Mouse (Mus musculus): ENCODE measurements around the gene Ttc7. TPM values are rescaled to one million over a fixed set of nuclear protein-coding genes. Genes with fewer than 3 reads are reported as not detected.

Ttc7 gene
- polyA plus RNA-seq, 1 experiment from 2014 or later: 5.1 TPM

GRCm38 (mm10) chr17:87306746-87307145 lies 24.1 kb downstream of the Ttc7 start:
- no peaks in the 10 kb centered on the region for H3K9me3 ChIP-seq
- no peaks in the 10 kb centered on the region for H3K27me3 ChIP-seq (replicated peaks)
- H3K9ac ChIP-seq: no peak overlapping the region
- no peak overlapping the region for H3K4me3 ChIP-seq
- no peak overlapping the region for H3K4me2 ChIP-seq (replicated peaks)
- no peaks in the 10 kb centered on the region for H3K4me1 ChIP-seq
- no peak overlapping the region for H3K27ac ChIP-seq
- H3K36me3 ChIP-seq: no peaks in the 10 kb centered on the region
- no peak for ATAC-seq (ENCODE audit: low FRiP score, low read depth)
- 85% methylated on average over 8 of the region's 8 CpGs for WGBS

- no peak for ATAC-seq (ENCODE audit: low FRiP score, low read depth)
- H3K27me3 ChIP-seq (replicated peaks): no peaks in the 10 kb centered on the region
- peaks cover 3% of the 10 kb centered on the region; the same call in 1 of the 2 replicates for H3K4me1 ChIP-seq
- no peaks in the 10 kb centered on the region for H3K36me3 ChIP-seq
- H3K4me3 ChIP-seq: no peak overlapping the region
- no peak overlapping the region for H3K9ac ChIP-seq
- H3K27ac ChIP-seq: no peak overlapping the region
- WGBS: 81% methylated on average over 12 of the region's 12 CpGs
- no peaks in the 10 kb centered on the region for H3K9me3 ChIP-seq
- H3K4me2 ChIP-seq (replicated peaks): no peak overlapping the region
These were observed 26.5 kb downstream of the Ttc7 start for GRCm38 (mm10) chr17:87309073-87309788.

DNA sequence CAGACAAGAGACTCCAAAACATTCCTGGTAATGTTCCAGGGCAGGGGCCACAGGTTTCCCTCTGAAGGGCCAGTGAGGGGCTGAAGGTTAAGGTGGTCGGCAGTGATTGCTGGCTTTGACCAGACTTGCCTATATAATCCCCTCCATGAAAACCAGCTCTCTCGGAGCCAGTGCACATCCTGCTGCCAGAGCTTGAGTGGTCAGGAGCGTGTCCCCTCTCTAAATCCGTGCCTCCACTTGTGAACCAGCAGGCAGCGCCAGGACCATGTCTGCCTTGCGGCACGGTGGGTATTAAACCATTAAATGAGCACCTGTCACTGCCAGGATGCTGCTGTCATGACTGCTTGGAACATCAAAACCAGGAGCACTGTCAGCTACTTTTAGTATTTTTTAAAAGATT lies 27.8 kb downstream of the Ttc7 start:
- Histone ChIP-seq H3K36me3 (no peaks in the 10 kb centered on the region), H3K9ac (no peak overlapping the region), H3K27me3 (replicated peaks) (no peaks in the 10 kb centered on the region), H3K9me3 (no peaks in the 10 kb centered on the region), H3K27ac (no peak overlapping the region), H3K4me3 (no peak overlapping the region), H3K4me2 (replicated peaks) (no peak overlapping the region), H3K4me1 (peaks cover 8% of the 10 kb centered on the region)
- 93% methylated on average over 7 of the region's 7 CpGs for WGBS
- ATAC-seq (ENCODE audit: low FRiP score, low read depth): no peak

- Histone ChIP-seq H3K27ac (no peak overlapping the region), H3K4me1 (peaks cover 8% of the 10 kb centered on the region), H3K4me3 (no peak overlapping the region), H3K4me2 (replicated peaks) (no peak overlapping the region), H3K27me3 (replicated peaks) (no peaks in the 10 kb centered on the region), H3K36me3 (no peaks in the 10 kb centered on the region), H3K9me3 (no peaks in the 10 kb centered on the region), H3K9ac (no peak overlapping the region)
- no peak for ATAC-seq (ENCODE audit: low FRiP score, low read depth)
- WGBS: 44% methylated on average over 12 of the region's 12 CpGs
These were observed 29.7 kb downstream of the Ttc7 start for GRCm38 (mm10) chr17:87312351-87312750.

DNA sequence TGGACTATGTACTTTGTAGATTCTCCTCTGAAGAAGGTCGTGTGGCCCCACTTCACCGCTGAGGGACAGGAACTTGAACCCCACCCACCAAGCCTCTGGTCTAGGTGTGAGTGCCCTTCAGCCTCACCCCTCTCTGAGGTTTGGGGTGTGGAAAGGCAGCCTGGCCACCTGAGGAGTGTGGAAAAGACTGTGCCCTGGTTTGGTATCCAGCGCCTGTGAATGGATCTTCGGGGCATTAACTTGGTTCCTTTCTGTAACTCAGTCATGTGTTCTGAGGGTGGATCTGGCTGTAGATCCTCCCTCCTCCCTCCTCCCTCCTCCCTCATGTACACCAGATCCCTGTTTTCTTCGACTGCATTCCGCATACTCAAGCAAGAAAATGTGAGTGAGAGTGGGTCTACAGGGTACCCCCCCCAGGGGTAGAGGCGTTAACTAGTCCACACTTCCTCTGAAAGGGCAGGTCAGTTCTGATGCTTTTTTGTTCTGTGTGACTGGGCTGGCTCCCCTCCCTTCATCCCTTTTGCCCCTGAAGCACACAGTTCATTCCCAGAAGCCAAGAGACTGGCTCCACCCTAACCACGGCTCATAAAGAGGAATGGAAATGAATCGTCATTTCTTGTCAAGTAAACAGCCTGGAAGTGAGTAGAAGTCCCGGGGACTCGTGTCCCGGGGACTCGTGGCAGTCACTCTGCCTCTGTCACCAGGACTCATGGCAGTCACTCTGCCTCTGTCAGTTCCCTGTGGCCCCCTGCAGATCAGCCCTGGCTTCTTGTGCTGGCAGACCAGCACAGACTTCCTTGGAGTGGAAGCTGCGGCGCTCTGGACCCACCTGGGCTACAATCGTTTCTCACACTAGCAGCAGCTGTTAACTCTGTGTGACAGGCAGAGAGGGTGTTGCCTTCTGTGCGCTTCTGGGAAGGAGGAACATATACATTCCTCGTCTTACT lies 30.5 kb downstream of the Ttc7 start:
- Histone ChIP-seq H3K36me3 (no peaks in the 10 kb centered on the region), H3K27ac (no peak overlapping the region), H3K4me2 (replicated peaks) (no peak overlapping the region)

DNA sequence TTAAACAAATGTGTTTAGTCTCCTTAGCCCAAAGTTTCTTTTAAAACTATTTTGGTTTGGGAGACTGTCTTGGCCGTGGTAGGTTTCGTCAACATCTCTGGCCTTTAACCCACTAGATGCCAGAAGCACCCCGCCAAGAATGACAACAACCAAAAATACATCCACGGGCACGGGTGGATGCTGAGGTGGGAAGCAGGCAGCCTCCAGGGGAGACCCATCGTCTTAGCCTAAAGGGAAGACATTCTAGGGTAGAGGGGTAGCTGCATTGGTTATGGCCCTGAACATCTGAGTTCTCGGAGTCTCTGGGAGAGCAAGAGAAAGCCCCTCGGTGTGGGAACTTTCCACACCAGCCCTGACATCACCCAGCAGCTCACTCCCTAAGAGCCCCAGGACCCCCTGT lies 31.4 kb downstream of the Ttc7 start:
- Histone ChIP-seq H3K27me3 (replicated peaks) (no peaks in the 10 kb centered on the region), H3K9me3 (no peaks in the 10 kb centered on the region), H3K27ac (no peak overlapping the region), H3K4me3 (no peak overlapping the region), H3K4me1 (peaks cover 8% of the 10 kb centered on the region), H3K36me3 (no peaks in the 10 kb centered on the region), H3K9ac (no peak overlapping the region), H3K4me2 (replicated peaks) (no peak overlapping the region)
- 0 out of 2 replicates have a peak, but pooled peaks have one; percentile 2 for ATAC-seq (ENCODE audit: low FRiP score, low read depth)
- WGBS: 81% methylated on average over 8 of the region's 8 CpGs

More for the DNA sequence above, 30.5 kb downstream of the Ttc7 start:
- Histone ChIP-seq H3K9ac (no peak overlapping the region), H3K4me1 (peaks cover 8% of the 10 kb centered on the region), H3K9me3 (no peaks in the 10 kb centered on the region), H3K27me3 (replicated peaks) (no peaks in the 10 kb centered on the region), H3K4me3 (no peak overlapping the region)
- no peak for ATAC-seq (ENCODE audit: low FRiP score, low read depth)
- WGBS: 65% methylated on average over 18 of the region's 18 CpGs

- Histone ChIP-seq H3K9me3 (no peaks in the 10 kb centered on the region), H3K27me3 (replicated peaks) (no peaks in the 10 kb centered on the region), H3K27ac (no peak overlapping the region), H3K36me3 (no peaks in the 10 kb centered on the region), H3K9ac (no peak overlapping the region), H3K4me3 (no peak overlapping the region), H3K4me2 (replicated peaks) (0 out of 2 replicates have a peak overlapping the region, but pooled peaks have one; percentile 30), H3K4me1 (peaks cover 8% of the 10 kb centered on the region)
- ATAC-seq (ENCODE audit: low FRiP score, low read depth): peak; percentile 38
- WGBS: 60% methylated on average over 5 of the region's 5 CpGs
These were observed 31.9 kb downstream of the Ttc7 start for GRCm38 (mm10) chr17:87314530-87314946.

GRCm38 (mm10) chr17:87315021-87315531 lies 32.4 kb downstream of the Ttc7 start:
- H3K4me1 ChIP-seq: peaks cover 8% of the 10 kb centered on the region
- H3K4me3 ChIP-seq: no peak overlapping the region
- no peak overlapping the region for H3K27ac ChIP-seq
- H3K9ac ChIP-seq: no peak overlapping the region
- H3K9me3 ChIP-seq: no peaks in the 10 kb centered on the region
- H3K4me2 ChIP-seq (replicated peaks): 0 out of 2 replicates have a peak overlapping the region, but pooled peaks have one; percentile 30
- 10% methylated on average over 9 of the region's 9 CpGs for WGBS
- no peaks in the 10 kb centered on the region for H3K27me3 ChIP-seq (replicated peaks)
- no peaks in the 10 kb centered on the region for H3K36me3 ChIP-seq
- ATAC-seq (ENCODE audit: low FRiP score, low read depth): peak; percentile 38

- Histone ChIP-seq H3K4me3 (no peak overlapping the region), H3K4me2 (replicated peaks) (no peak overlapping the region), H3K4me1 (peaks cover 8% of the 10 kb centered on the region), H3K9me3 (no peaks in the 10 kb centered on the region), H3K9ac (no peak overlapping the region), H3K27ac (no peak overlapping the region), H3K27me3 (replicated peaks) (no peaks in the 10 kb centered on the region), H3K36me3 (no peaks in the 10 kb centered on the region)
- WGBS: 81% methylated on average over 23 of the region's 23 CpGs
- no peak for ATAC-seq (ENCODE audit: low FRiP score, low read depth)
These were observed 33.4 kb downstream of the Ttc7 start for GRCm38 (mm10) chr17:87315891-87316763.

- Histone ChIP-seq H3K4me1 (peaks cover 8% of the 10 kb centered on the region), H3K27me3 (replicated peaks) (no peaks in the 10 kb centered on the region), H3K9ac (no peak overlapping the region), H3K4me3 (no peak overlapping the region), H3K9me3 (peaks cover 9% of the 10 kb centered on the region), H3K4me2 (replicated peaks) (no peak overlapping the region), H3K36me3 (no peaks in the 10 kb centered on the region; the same call in 1 of the 2 replicates), H3K27ac (no peak overlapping the region)
- ATAC-seq (ENCODE audit: low FRiP score, low read depth): no peak
- 32% methylated on average over 6 of the region's 6 CpGs for WGBS
These were observed 34.6 kb downstream of the Ttc7 start for GRCm38 (mm10) chr17:87317271-87317670.

DNA sequence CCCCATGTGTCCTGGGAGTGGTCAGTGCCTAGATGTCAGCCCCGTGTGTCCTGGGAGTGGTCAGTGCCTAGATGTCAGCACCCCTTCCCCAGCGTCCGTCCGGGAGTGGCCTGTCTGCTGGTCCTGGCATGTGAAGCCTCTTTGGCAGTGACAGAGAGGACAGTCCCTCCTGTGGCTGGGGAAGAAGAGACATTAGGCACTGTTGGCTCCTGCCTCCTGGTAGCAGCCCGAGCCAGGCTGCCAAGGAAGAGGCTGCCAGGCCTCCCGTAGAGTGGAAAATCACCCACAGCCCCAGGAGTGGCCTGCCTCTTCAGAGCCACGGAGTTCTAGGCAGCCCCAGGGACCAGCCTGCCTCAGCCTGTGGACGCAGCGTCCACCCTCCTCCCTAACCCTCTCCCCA lies 35.3 kb downstream of the Ttc7 start:
- H3K27ac ChIP-seq: no peak overlapping the region
- H3K4me1 ChIP-seq: peaks cover 8% of the 10 kb centered on the region
- no peak overlapping the region for H3K9ac ChIP-seq
- H3K4me2 ChIP-seq (replicated peaks): no peak overlapping the region
- H3K36me3 ChIP-seq: no peaks in the 10 kb centered on the region; the same call in 1 of the 2 replicates
- ATAC-seq (ENCODE audit: low FRiP score, low read depth): no peak
- H3K27me3 ChIP-seq (replicated peaks): no peaks in the 10 kb centered on the region
- H3K9me3 ChIP-seq: peaks cover 9% of the 10 kb centered on the region
- whole genome bisulfite sequencing: 69% methylated on average over 9 of the region's 9 CpGs
- no peak overlapping the region for H3K4me3 ChIP-seq
